Mouse (Mus musculus): ENCODE data around the gene Vmn1r198. TPM values are rescaled to one million over a fixed set of nuclear protein-coding genes. Genes with fewer than 3 reads are reported as not detected.
"Not testable (repeated sequence)": the region's sequence is repeated elsewhere in the genome, so short reads cannot be mapped to it uniquely, and the experiment has no call there.

The Vmn1r198 gene
- not detected in 2 replicates for polyA plus RNA-seq (2012; rRNA removed)

DNA sequence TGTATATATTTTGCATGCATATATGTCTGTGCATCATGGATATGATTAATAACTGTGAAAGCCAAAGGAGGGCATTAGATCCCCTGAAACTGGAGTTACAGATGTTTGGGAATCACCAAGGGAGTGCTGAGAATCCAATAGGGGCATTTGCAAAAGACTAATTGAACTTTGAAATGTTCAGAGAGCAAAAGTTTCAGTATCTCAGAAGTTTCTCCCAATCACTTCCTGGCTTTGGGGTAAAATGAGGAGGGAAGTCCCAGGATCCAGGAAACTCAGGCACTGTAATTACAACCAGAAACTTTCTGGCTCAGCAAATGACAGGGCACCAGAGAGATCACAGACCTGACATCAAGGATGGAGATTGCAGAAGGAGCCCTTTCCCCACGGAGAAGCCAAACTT, at the start of gene Vmn1r198:
Gene Vmn1r198, plus strand, starts transcription at position 301 of the 400 bp plus-strand sequence.
- DNase-seq (ENCODE audit: low read depth) = no peak
- TF ChIP-seq CTCF (IDR thresholded peaks at IDR 0.05; ENCODE audit: borderline replicate concordance, extremely low read depth, insufficient read depth, insufficient read length) = no peak
- TF ChIP-seq POLR2A (IDR thresholded peaks at IDR 0.05; ENCODE audit: borderline replicate concordance, extremely low read depth, insufficient read depth, insufficient read length, poor library complexity, severe bottlenecking) = no peak

DNA sequence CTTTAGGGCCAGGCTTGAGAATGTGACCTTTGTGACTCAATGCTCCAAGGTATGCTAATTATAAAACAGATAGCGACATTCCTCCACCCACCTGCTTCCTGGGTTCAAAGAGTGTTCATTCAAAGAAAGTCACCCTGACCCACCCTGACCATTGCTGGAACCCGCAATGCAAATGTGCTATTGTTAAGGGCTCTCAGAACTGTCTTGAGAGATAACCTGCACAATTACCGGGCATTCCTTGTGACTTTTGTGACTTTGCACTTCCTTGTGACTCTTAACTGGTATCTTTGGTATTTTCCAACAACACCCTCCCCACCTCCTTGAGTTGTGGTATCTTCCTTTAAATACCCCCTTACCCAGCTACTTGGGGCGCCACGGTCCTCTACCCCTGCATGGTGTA, 42.1 kb upstream of the Vmn1r198 start:
- DNase-seq (ENCODE audit: low read depth) = not testable (repeated sequence)

DNA sequence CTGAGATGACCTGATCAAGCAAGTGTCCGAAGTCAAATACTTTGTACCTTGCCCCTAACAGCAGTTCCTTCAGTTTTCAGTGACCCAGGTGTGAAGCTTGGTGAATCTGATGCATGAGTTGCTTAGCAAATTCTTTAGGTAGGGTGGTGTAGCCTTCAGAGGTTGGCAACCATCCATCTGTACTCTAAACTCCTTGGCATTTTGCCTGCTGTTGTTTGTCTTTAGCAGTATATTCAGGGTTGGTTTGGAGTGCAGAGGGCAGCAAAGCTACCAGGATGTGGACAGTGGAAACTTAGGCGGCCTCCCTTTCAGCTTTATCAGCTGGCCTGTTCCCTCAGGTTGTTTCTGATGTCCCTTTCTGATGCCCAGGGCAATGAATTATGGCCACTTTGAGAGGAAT, 34.8 kb upstream of the Vmn1r198 start:
- TF ChIP-seq CTCF (IDR thresholded peaks at IDR 0.05; ENCODE audit: borderline replicate concordance, extremely low read depth, insufficient read depth, insufficient read length) (no peak), POLR2A (IDR thresholded peaks at IDR 0.05; ENCODE audit: borderline replicate concordance, extremely low read depth, insufficient read depth, insufficient read length, poor library complexity, severe bottlenecking) (no peak)
- DNase-seq (ENCODE audit: low read depth) = no peak

DNA sequence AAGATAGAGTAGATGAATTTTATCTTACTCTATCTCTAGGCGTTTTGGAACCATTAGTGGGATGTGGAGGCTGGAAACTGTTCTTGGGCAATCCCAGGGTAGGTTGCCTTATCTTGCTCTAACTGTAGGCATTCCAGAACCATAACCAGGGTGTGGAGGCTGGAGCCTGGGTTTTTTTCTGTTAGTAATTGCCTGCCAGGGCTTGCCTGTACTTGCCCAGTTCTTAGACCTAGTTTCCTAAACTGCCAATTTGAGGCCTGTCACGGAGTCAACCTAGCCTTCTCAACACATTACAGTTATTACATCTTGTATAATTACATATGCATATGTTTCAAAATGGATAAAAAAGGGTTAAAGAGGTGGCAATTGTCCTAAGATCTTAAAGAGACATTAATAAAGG, 32.8 kb upstream of the Vmn1r198 start:
- no peak for TF ChIP-seq CTCF (IDR thresholded peaks at IDR 0.05; ENCODE audit: borderline replicate concordance, extremely low read depth, insufficient read depth, insufficient read length)
- no peak for TF ChIP-seq POLR2A (IDR thresholded peaks at IDR 0.05; ENCODE audit: borderline replicate concordance, extremely low read depth, insufficient read depth, insufficient read length, poor library complexity, severe bottlenecking)
- DNase-seq (ENCODE audit: low read depth) = no peak

DNA sequence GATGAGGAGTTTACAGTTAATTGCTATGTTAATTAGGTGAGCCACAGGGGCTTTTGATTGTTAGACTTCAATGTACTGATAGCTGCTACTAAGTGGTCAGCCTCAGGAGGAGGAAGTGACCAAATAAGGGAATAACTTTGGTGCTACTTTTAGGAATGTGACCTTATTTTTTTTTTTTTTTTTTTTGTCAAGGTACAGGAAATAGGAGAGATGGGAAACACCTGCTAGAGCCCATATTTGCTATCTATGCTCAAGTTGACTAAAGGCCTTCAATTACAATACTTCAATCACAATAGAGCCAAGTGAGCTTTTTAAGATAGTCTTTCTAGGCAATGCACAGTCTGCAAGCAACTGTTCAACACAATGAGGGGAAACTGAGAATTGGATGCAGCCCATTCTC, 30.1 kb upstream of the Vmn1r198 start:
- DNase-seq (ENCODE audit: low read depth) = no peak
- TF ChIP-seq POLR2A (IDR thresholded peaks at IDR 0.05; ENCODE audit: borderline replicate concordance, extremely low read depth, insufficient read depth, insufficient read length, poor library complexity, severe bottlenecking) (no peak), CTCF (IDR thresholded peaks at IDR 0.05; ENCODE audit: borderline replicate concordance, extremely low read depth, insufficient read depth, insufficient read length) (no peak)

DNA sequence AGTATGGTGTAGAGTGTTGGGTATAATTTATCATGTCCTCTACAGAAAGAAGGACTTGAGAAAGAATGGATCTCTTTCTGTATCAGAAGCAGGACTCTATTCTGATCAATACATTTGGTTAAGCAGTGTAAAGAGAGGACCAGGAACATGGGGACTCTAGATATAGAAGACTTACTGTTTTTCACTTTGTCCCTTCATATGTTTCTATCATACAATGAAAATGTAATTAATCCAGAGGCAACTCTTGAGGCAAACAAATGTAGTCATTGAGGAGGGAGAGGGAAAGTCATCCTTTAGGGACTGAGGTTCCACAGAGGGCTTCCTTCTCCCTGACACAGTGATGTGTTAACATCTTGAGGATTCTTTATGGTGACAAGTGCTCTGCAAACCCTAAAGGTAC, 25.9 kb upstream of the Vmn1r198 start, which contains the start of gene Vmn1r197:
Gene Vmn1r197, plus strand, starts transcription at position 301 of the 400 bp plus-strand sequence.
- TF ChIP-seq CTCF (IDR thresholded peaks at IDR 0.05; ENCODE audit: borderline replicate concordance, extremely low read depth, insufficient read depth, insufficient read length) (no peak), POLR2A (IDR thresholded peaks at IDR 0.05; ENCODE audit: borderline replicate concordance, extremely low read depth, insufficient read depth, insufficient read length, poor library complexity, severe bottlenecking) (no peak)
- DNase-seq (ENCODE audit: low read depth) = no peak

DNA sequence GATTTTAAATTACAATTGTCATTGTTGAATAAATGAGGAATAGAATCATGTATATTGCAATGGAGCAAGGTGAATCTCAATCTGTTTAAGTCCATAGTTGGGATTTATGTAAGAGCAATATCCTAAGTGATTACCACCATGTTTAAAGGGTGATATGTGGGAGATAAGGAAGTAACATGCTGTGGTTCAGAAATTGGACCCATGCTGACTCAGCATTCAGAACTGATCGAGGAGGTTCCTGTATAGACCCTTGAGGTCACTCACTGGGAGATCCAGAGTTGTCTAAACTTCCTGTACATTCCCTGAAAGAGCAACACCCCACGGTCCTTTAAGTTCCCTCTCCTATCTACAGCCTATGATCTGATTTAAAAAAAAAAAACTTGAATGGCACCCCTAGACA, 16.9 kb upstream of the Vmn1r198 start:
- DNase-seq (ENCODE audit: low read depth) = no peak
- TF ChIP-seq CTCF (IDR thresholded peaks at IDR 0.05; ENCODE audit: borderline replicate concordance, extremely low read depth, insufficient read depth, insufficient read length) = no peak
- TF ChIP-seq POLR2A (IDR thresholded peaks at IDR 0.05; ENCODE audit: borderline replicate concordance, extremely low read depth, insufficient read depth, insufficient read length, poor library complexity, severe bottlenecking) = no peak

DNA sequence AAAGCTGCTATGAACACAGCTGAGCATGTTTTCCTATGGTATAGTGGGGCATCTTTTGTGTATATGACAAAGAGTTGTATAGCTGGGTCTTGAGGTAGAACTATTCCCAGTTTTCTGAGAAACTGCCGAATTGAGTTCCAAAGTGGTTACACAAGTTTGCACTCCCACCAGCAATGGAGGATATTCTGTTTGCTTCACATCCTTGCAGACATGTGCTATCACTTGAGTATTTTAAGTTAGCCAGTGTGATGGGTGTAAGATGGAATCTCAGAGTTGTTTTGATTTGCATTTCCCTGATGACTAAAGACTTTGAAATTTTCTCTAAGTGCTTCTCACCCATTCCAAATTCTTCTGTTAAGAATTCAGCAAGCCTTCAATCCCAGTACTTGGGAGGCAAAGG, 14.6 kb upstream of the Vmn1r198 start:
- TF ChIP-seq POLR2A (IDR thresholded peaks at IDR 0.05; ENCODE audit: borderline replicate concordance, extremely low read depth, insufficient read depth, insufficient read length, poor library complexity, severe bottlenecking) (no peak), CTCF (IDR thresholded peaks at IDR 0.05; ENCODE audit: borderline replicate concordance, extremely low read depth, insufficient read depth, insufficient read length) (no peak)
- no peak for DNase-seq (ENCODE audit: low read depth)

DNA sequence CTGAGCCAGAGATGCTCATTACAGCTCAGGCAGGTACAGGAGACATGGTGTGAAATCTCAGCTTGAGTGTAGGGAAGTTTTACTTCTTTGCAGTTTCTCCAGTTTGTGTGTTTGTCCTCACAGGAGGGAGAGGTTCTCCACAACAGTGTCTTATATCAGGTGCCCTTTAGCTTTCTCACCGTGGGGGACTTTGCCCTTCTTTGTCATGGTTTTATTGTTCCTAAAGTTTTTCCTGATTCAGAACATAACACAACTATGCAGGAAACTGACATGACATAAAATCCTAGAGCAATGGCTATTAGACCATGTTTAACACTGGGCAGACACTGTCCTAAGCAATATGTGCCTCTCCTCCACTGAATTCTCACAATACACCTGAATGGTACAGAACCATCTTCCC, 649 bp downstream of the Vmn1r198 start:
- no peak for DNase-seq (ENCODE audit: low read depth)
- TF ChIP-seq CTCF (IDR thresholded peaks at IDR 0.05; ENCODE audit: borderline replicate concordance, extremely low read depth, insufficient read depth, insufficient read length) (no peak), POLR2A (IDR thresholded peaks at IDR 0.05; ENCODE audit: borderline replicate concordance, extremely low read depth, insufficient read depth, insufficient read length, poor library complexity, severe bottlenecking) (no peak)

DNA sequence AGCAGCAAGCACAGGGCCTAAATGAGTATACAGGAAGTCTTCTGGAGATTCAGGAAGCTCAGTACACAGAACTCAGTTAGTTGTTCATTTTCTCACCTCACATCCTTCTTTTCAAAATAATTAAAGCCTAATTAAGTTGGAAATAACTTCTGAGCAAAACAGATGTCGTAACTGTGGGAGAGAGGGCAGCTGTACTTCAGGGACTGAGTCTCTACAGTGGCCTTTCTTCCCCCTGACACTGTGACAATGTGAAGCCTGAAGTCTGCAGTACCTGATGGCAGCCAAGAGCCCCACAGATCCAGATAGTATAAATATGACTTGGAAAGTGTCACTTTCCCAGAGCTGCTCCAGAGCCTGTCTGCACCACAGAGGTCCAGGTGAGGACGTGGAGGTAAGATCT, 29.4 kb downstream of the Vmn1r198 start, which contains the start of gene Vmn1r199:
Gene Vmn1r199, plus strand, starts transcription at position 301 of the 400 bp plus-strand sequence.
- no peak for DNase-seq (ENCODE audit: low read depth)
- TF ChIP-seq CTCF (IDR thresholded peaks at IDR 0.05; ENCODE audit: borderline replicate concordance, extremely low read depth, insufficient read depth, insufficient read length) = no peak
- TF ChIP-seq POLR2A (IDR thresholded peaks at IDR 0.05; ENCODE audit: borderline replicate concordance, extremely low read depth, insufficient read depth, insufficient read length, poor library complexity, severe bottlenecking) = no peak

DNA sequence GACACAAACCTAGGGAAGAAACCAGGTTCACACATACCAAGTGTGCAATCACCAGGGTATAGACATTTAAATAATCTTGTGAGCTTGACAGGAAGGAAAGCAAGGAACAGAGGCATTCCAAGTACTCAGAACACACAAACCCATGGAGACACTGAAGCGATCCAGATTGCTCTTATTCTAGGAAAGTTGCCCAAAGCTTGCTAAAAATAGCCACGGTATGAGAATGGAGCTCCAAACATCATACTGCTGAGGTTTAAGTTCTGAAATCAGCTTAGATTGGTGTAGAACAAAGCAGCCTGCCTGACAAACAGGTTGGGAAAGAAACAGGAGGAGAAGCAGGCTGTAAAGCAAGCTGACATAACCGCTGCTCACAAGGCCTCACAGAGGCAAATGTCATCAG, 31.0 kb downstream of the Vmn1r198 start:
- DNase-seq (ENCODE audit: low read depth) = not testable (repeated sequence)

DNA sequence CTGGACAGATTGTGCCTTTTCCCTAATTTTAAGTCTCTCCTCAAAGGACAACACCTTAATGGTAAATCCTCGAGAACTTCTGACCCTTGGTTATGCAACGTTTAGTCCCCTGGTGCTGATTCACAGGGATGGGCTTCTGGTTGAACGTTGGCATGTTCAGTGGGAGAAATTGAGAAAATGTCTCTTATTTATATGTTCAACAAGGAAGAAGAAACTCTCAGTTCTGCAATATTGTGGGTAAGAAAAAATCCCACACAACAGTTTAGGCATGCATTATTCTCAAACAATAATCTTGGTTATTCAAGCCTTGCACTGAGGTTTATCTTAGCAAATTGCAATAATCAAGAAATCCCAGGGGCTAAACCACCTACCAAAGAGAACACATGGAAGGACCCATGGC, 33.2 kb downstream of the Vmn1r198 start:
- no peak for DNase-seq (ENCODE audit: low read depth)
- TF ChIP-seq POLR2A (IDR thresholded peaks at IDR 0.05; ENCODE audit: borderline replicate concordance, extremely low read depth, insufficient read depth, insufficient read length, poor library complexity, severe bottlenecking) (no peak), CTCF (IDR thresholded peaks at IDR 0.05; ENCODE audit: borderline replicate concordance, extremely low read depth, insufficient read depth, insufficient read length) (no peak)

DNA sequence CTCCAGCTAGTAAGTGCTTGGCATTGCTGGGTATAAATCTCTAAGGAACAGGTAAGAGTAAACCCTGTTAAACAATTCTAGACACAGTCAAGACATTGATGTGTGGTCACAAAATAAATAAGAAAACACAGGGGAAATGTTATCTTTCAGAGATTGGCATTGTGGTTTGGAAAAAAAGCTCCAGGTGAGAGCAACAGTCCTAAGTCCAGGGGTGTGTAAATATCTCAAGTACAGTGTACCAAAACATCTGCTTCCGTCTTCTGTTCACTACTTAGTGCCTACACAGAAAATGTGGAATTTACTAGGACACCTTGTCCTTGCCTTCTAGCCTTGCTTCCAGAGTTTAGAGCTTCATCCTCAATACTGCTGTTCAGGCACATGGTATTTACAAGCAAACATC, 36.9 kb downstream of the Vmn1r198 start:
- TF ChIP-seq CTCF (IDR thresholded peaks at IDR 0.05; ENCODE audit: borderline replicate concordance, extremely low read depth, insufficient read depth, insufficient read length) (no peak), POLR2A (IDR thresholded peaks at IDR 0.05; ENCODE audit: borderline replicate concordance, extremely low read depth, insufficient read depth, insufficient read length, poor library complexity, severe bottlenecking) (no peak)
- DNase-seq (ENCODE audit: low read depth) = no peak

Data from brain, embryonic 14.5 days (tissue).